ENCODE assay signal across 20 mouse cellular contexts in the genomic region with DNA sequence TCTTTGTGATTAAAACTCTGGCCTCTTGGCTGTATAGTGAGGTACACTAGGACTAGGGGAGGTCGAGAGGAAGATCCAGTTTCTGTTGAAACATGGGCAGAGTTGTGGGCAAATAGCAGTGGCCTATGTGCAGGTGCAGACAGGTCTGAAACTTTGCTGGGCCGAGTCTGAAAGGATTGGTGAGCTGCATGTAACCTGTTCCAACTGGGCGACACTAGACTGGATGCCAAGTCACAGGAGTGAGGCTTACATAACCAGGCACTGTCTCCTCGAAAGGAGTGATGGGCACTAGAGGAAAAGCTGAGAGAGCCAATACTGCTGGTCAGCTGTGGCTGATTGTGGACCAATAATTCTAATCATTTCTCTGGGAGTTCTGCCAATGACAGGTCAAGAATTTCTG. TPM values are rescaled to one million over a fixed set of nuclear protein-coding genes. Genes with fewer than 3 reads are reported as not detected.
DNase-seq lines count a peak whose midpoint lies in the region; ATAC-seq and TF ChIP-seq lines count a peak whose summit lies in the region.
"Had no signal": no experiment of that assay in that cellular context is flagged by ENCODE, and none has a peak within 500 bp of the region (broad histone marks: within the 10 kb centered on the region; RNA-seq: fewer than 3 reads in every experiment).

No protein-coding gene starts in this region.

- no peaks in the 10 kb centered on the region for H3K36me3 ChIP-seq in kidney, embryonic 16.5 days (ENCODE audit: insufficient read depth, low read length)
- H3K36me3 ChIP-seq in midbrain, embryonic 16.5 days (ENCODE audit: control insufficient read depth, insufficient read depth, low read length): no peaks in the 10 kb centered on the region
- no peaks in the 10 kb centered on the region for H3K36me3 ChIP-seq in hindbrain, postnatal 0 days (ENCODE audit: insufficient read depth, low read length)
- H3K36me3 ChIP-seq: forebrain, embryonic 12.5 days; heart, embryonic 13.5 days had no signal

- no peak for ATAC-seq in kidney, embryonic 16.5 days (ENCODE audit: low FRiP score, low TSS enrichment)
- no peak for ATAC-seq in midbrain, embryonic 16.5 days
- ATAC-seq in hindbrain, postnatal 0 days: no peak
- ATAC-seq: hindbrain, embryonic 16.5 days; intestine, postnatal 0 days had no signal

- no peak overlapping the region for H3K4me3 ChIP-seq in kidney, embryonic 16.5 days (ENCODE audit: low read length)
- H3K4me3 ChIP-seq in midbrain, embryonic 16.5 days (ENCODE audit: low read depth, low read length): no peak overlapping the region
- no peak overlapping the region for H3K4me3 ChIP-seq in hindbrain, postnatal 0 days (ENCODE audit: low read length)
- H3K4me3 ChIP-seq: forebrain, embryonic 12.5 days; heart, embryonic 13.5 days; left cerebral cortex, adult 2 months; megakaryocyte, embryonic 14.5 days had no signal

- H3K4me2 ChIP-seq in kidney, embryonic 16.5 days (replicated peaks; ENCODE audit: low read depth, low read length): no peak overlapping the region
- no peak overlapping the region for H3K4me2 ChIP-seq in midbrain, embryonic 16.5 days (ENCODE audit: low read length)
- H3K4me2 ChIP-seq in hindbrain, postnatal 0 days (ENCODE audit: low read depth, low read length): no peak overlapping the region
- H3K4me2 ChIP-seq: forebrain, embryonic 12.5 days; heart, embryonic 13.5 days; liver, embryonic 11.5 days had no signal

- no peak for TF ChIP-seq CTCF in hindbrain, postnatal 0 days (IDR thresholded peaks at IDR 0.05; ENCODE audit: low read depth)

- H3K27me3 ChIP-seq in kidney, embryonic 16.5 days (ENCODE audit: insufficient read depth, low read length): no peaks in the 10 kb centered on the region
- H3K27me3 ChIP-seq in midbrain, embryonic 16.5 days (ENCODE audit: control insufficient read depth, insufficient read depth, low read depth, low read length): no peaks in the 10 kb centered on the region
- no peaks in the 10 kb centered on the region for H3K27me3 ChIP-seq in hindbrain, postnatal 0 days (ENCODE audit: insufficient read depth, low read length)
- H3K27me3 ChIP-seq: forebrain, embryonic 12.5 days; heart, embryonic 13.5 days had no signal

- 80% methylated on average over 4 of the region's 4 CpGs for WGBS in kidney, embryonic 16.5 days
- WGBS in midbrain, embryonic 16.5 days: 90% methylated on average over 4 of the region's 4 CpGs
- 76% methylated on average over 4 of the region's 4 CpGs for WGBS in hindbrain, postnatal 0 days

- H3K4me1 ChIP-seq in kidney, embryonic 16.5 days (ENCODE audit: insufficient read depth, low read length): peaks cover 44% of the 10 kb centered on the region
- H3K4me1 ChIP-seq in midbrain, embryonic 16.5 days (ENCODE audit: control insufficient read depth, insufficient read depth, low read length): peaks cover 12% of the 10 kb centered on the region
- H3K4me1 ChIP-seq in hindbrain, postnatal 0 days (ENCODE audit: insufficient read depth, low read length): peaks cover 14% of the 10 kb centered on the region; the same call in 1 of the 2 replicates

- DNase-seq in kidney, adult 8-10 months: peak; percentile 63 to 74
- DNase-seq in brain, adult 2 months (ENCODE audit: low read depth, low spot score): peak; percentile 63
- peak; percentile 72 for DNase-seq in cerebellum, adult 11-12 months
- peak; percentile 60 to 68 for DNase-seq in cerebellum, postnatal 25 days
- no peak for DNase-seq in heart, postnatal 36 days
- no peak for DNase-seq in hindbrain, postnatal 0 days (ENCODE audit: low spot score)
- DNase-seq: adrenal gland, postnatal 10 days; lung, adult 18-20 months; thymus, postnatal 25 days had no signal

- no peak overlapping the region for H3K27ac ChIP-seq in kidney, embryonic 16.5 days (ENCODE audit: low read length)
- H3K27ac ChIP-seq in midbrain, embryonic 16.5 days (ENCODE audit: low read length): no peak overlapping the region
- H3K27ac ChIP-seq in hindbrain, postnatal 0 days: no peak overlapping the region
- H3K27ac ChIP-seq: forebrain, embryonic 12.5 days; heart, embryonic 13.5 days; left cerebral cortex, adult 2 months had no signal

- intact Hi-C loops in heart, postnatal 36 days (cut with DNase I): no loop called here

- H3K9me3 ChIP-seq in kidney, embryonic 16.5 days (ENCODE audit: low read length): no peaks in the 10 kb centered on the region
- no peaks in the 10 kb centered on the region for H3K9me3 ChIP-seq in midbrain, embryonic 16.5 days (replicated peaks; ENCODE audit: control insufficient read depth, low read length, poor library complexity, severe bottlenecking)
- no peaks in the 10 kb centered on the region for H3K9me3 ChIP-seq in hindbrain, postnatal 0 days (ENCODE audit: low read length)
- H3K9me3 ChIP-seq: forebrain, embryonic 12.5 days; heart, embryonic 13.5 days; megakaryocyte, embryonic 14.5 days had no signal

- H3K9ac ChIP-seq in kidney, embryonic 16.5 days (replicated peaks; ENCODE audit: low read length): no peak overlapping the region
- H3K9ac ChIP-seq in midbrain, embryonic 16.5 days (ENCODE audit: low read depth, low read length): no peak overlapping the region
- no peak overlapping the region for H3K9ac ChIP-seq in hindbrain, postnatal 0 days (replicated peaks; ENCODE audit: low read length)
- H3K9ac ChIP-seq: forebrain, embryonic 12.5 days; heart, embryonic 13.5 days had no signal

RNA-seq across cellular contexts. Expression of a gene that starts 45.0 kb away (rescaled TPM):
- polyA plus RNA-seq in kidney, embryonic 16.5 days (2015; fragmentation: Nextera tagmentation; extraction: Ambion mirVana): 10.0 and 12.2 TPM in 2 replicates
- polyA plus RNA-seq in midbrain, embryonic 16.5 days (2015; fragmentation: Nextera tagmentation; extraction: Ambion mirVana): 207 and 239 TPM in 2 replicates
- total RNA-seq in heart, postnatal 36 days (2021): under 1 TPM; 0.64 to 0.92 TPM
- 125 and 187 TPM in 2 replicates for total RNA-seq in hindbrain, postnatal 0 days (2014; rRNA removed)
- 243 and 245 TPM in 2 replicates for polyA plus RNA-seq in hindbrain, postnatal 0 days (2015; fragmentation: Nextera tagmentation; extraction: Ambion mirVana)
- total RNA-seq: common myeloid progenitor, adult 5-6 weeks; granulocyte monocyte progenitor cell, adult 5-6 weeks had no signal

Comparison
In these comparisons a context has a peak if more than half of its experiments do, and no peak if none do; other contexts are left out.
1. DNase-seq: peak in kidney, adult 8-10 months (2 of 2), brain, adult 2 months (single experiment), cerebellum, adult 11-12 months (single experiment) and cerebellum, postnatal 25 days (2 of 2); none in heart, postnatal 36 days (0 of 2) and hindbrain, postnatal 0 days (single experiment).
2. RNA of a gene that starts 45.0 kb away (polyA plus RNA-seq): 243 to 245 TPM in hindbrain, postnatal 0 days and 207 to 239 TPM in midbrain, embryonic 16.5 days; 10.0 to 12.2 TPM in kidney, embryonic 16.5 days; every median in the first group is over 10 times any median in the second.